Mouse (Mus musculus): ENCODE data around the gene Chrnb1. TPM values are rescaled to one million over a fixed set of nuclear protein-coding genes. Genes with fewer than 3 reads are reported as not detected.
A peak's percentile ranks its signal among the peaks of the same experiment; 100 is the strongest.

The Chrnb1 gene
- total and polyA plus RNA-seq, 2 experiments from 2014 or later: 0.85 to 1.5 TPM

DNA sequence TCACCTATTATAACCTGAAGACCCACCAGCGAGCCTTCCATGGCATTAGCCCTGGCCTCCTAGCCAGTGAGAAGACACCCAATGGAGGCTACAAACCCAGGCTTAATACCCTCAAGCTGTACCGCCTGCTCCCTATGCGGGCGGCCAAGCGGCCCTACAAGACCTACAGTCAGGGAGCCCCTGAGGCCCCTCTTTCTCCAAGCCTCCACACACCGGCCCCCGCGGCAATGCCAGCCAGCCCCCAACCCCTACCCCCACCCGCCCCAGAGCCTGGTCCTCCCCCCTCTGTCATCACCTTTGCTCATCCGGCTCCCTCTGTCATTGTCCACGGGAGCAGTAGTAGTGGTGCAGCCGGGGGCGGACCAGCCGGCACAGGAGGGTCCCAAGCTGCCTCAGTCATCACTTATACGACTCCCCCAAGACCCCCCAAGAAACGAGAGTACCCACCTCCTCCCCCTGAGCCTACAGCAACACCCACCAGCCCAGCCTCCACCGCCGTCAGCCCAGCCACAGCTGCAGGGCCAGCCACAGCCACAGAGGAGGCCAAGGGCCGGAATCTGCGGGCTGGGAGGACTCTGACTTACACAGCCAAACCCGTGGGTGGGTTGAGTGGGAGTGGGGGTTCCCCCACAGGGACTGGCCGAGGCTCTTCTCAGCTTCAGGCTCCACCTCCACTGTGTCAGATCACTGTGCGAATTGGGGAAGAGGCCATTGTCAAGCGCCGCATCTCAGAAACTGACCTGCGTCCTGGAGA is 18.1 kb downstream of the Chrnb1 start:
- WGBS: 64% methylated on average over 26 of the region's 26 CpGs

DNA sequence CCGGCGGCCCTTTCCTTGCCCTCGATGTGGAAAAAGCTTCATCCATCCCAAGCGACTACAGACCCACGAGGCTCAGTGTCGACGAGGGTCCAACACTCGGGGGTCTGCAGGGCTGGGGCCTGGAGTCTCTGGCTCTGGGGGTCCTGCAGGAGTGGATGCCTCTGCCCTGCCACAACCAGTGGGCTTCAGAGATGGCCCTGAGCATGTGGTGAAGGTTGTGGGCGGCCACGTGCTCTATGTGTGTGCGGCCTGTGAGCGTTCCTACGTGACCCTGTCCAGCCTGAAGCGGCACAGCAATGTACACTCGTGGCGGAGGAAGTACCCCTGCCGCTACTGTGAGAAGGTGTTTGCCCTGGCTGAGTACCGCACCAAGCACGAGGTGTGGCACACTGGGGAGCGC is 19.3 kb downstream of the Chrnb1 start:
- ATAC-seq (no peak), DNase-seq (ENCODE audit: low spot score) (no peak)
- Histone ChIP-seq H3K27me3 (ENCODE audit: insufficient read depth, low read length) (no peaks in the 10 kb centered on the region), H3K36me3 (ENCODE audit: insufficient read depth, low read length) (peaks cover 11% of the 10 kb centered on the region), H3K4me2 (ENCODE audit: low read depth, low read length) (no peak overlapping the region), H3K9ac (replicated peaks; ENCODE audit: low read length) (no peak overlapping the region), H3K27ac (no peak overlapping the region), H3K9me3 (ENCODE audit: low read length) (no peaks in the 10 kb centered on the region), H3K4me3 (ENCODE audit: low read length) (no peak overlapping the region), H3K4me1 (ENCODE audit: insufficient read depth, low read length) (no peaks in the 10 kb centered on the region)
- TF ChIP-seq CTCF (IDR thresholded peaks at IDR 0.05; ENCODE audit: low read depth): no peak
- WGBS: 83% methylated on average over 20 of the region's 20 CpGs

More for the DNA sequence above, 18.1 kb downstream of the Chrnb1 start:
- peaks cover 11% of the 10 kb centered on the region for H3K36me3 ChIP-seq (ENCODE audit: insufficient read depth, low read length)
- no peaks in the 10 kb centered on the region for H3K4me1 ChIP-seq (ENCODE audit: insufficient read depth, low read length)
- no peak overlapping the region for H3K4me2 ChIP-seq (ENCODE audit: low read depth, low read length)
- H3K27me3 ChIP-seq (ENCODE audit: insufficient read depth, low read length): no peaks in the 10 kb centered on the region
- H3K9ac ChIP-seq (replicated peaks; ENCODE audit: low read length): no peak overlapping the region
- ATAC-seq (no peak), DNase-seq (ENCODE audit: low spot score) (no peak)
- TF ChIP-seq CTCF (IDR thresholded peaks at IDR 0.05; ENCODE audit: low read depth): no peak
- no peak overlapping the region for H3K4me3 ChIP-seq (ENCODE audit: low read length)
- H3K9me3 ChIP-seq (ENCODE audit: low read length): no peaks in the 10 kb centered on the region
- no peak overlapping the region for H3K27ac ChIP-seq

DNA sequence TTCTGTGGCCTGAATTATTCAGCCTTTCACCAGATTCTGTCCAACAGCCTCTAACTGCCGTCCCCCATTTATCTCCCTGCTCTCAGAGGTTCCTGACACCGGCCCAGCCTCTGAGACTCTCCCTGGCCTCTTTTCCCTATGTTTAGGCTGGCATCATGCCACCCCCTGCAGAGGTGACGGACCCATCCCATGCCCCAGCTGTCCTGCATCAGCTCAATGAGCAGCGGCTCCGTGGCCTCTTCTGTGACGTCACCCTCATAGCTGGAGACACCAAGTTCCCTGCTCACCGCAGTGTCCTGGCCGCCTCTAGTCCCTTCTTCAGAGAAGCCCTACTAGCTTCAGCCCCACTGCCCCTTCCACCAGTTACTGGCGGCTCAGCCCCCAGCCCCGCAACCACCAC is 20.0 kb downstream of the Chrnb1 start:
- Histone ChIP-seq H3K27me3 (ENCODE audit: insufficient read depth, low read length) (no peaks in the 10 kb centered on the region), H3K9me3 (ENCODE audit: low read length) (no peaks in the 10 kb centered on the region), H3K4me1 (ENCODE audit: insufficient read depth, low read length) (no peaks in the 10 kb centered on the region), H3K9ac (replicated peaks; ENCODE audit: low read length) (no peak overlapping the region), H3K4me3 (ENCODE audit: low read length) (no peak overlapping the region), H3K4me2 (ENCODE audit: low read depth, low read length) (no peak overlapping the region), H3K27ac (no peak overlapping the region), H3K36me3 (ENCODE audit: insufficient read depth, low read length) (peaks cover 11% of the 10 kb centered on the region)
- 55% methylated on average over 10 of the region's 10 CpGs for WGBS
- TF ChIP-seq CTCF (IDR thresholded peaks at IDR 0.05; ENCODE audit: low read depth): no peak
- no peak for DNase-seq (ENCODE audit: low spot score)
- ATAC-seq: peak; percentile 25; the same call in 1 of the 2 replicates

GRCm38 (mm10) chr11:69774961-69775360 is 20.8 kb downstream of the Chrnb1 start:
- DNase-seq (ENCODE audit: low spot score) (no peak), ATAC-seq (no peak)
- no peak overlapping the region for H3K9ac ChIP-seq (replicated peaks; ENCODE audit: low read length)
- no peaks in the 10 kb centered on the region for H3K4me1 ChIP-seq (ENCODE audit: insufficient read depth, low read length)
- no peak overlapping the region for H3K4me2 ChIP-seq (ENCODE audit: low read depth, low read length)
- peaks cover 11% of the 10 kb centered on the region for H3K36me3 ChIP-seq (ENCODE audit: insufficient read depth, low read length)
- H3K27me3 ChIP-seq (ENCODE audit: insufficient read depth, low read length): no peaks in the 10 kb centered on the region
- no peak overlapping the region for H3K27ac ChIP-seq
- H3K9me3 ChIP-seq (ENCODE audit: low read length): no peaks in the 10 kb centered on the region
- H3K4me3 ChIP-seq (ENCODE audit: low read length): no peak overlapping the region
- WGBS: 64% methylated on average over 5 of the region's 5 CpGs
- TF ChIP-seq CTCF (IDR thresholded peaks at IDR 0.05; ENCODE audit: low read depth): no peak

GRCm38 (mm10) chr11:69767625-69767909 is 28.2 kb downstream of the Chrnb1 start:
- Histone ChIP-seq H3K9ac (replicated peaks; ENCODE audit: low read length) (peak overlapping the region; percentile 37), H3K9me3 (ENCODE audit: low read length) (no peaks in the 10 kb centered on the region), H3K4me2 (ENCODE audit: low read depth, low read length) (peak overlapping the region; percentile 74), H3K4me3 (ENCODE audit: low read length) (peak overlapping the region; percentile 96; the same call in 1 of the 2 replicates), H3K27ac (peak overlapping the region; percentile 96; the same call in 1 of the 2 replicates), H3K27me3 (ENCODE audit: insufficient read depth, low read length) (no peaks in the 10 kb centered on the region), H3K36me3 (ENCODE audit: insufficient read depth, low read length) (no peaks in the 10 kb centered on the region), H3K4me1 (ENCODE audit: insufficient read depth, low read length) (peaks cover 11% of the 10 kb centered on the region; the same call in 1 of the 2 replicates)
- no peak for TF ChIP-seq CTCF (IDR thresholded peaks at IDR 0.05; ENCODE audit: low read depth)
- ATAC-seq (no peak), DNase-seq (ENCODE audit: low spot score) (no peak)
- 60% methylated on average over 4 of the region's 4 CpGs for WGBS

GRCm38 (mm10) chr11:69766872-69767624 is 28.7 kb downstream of the Chrnb1 start:
- no peak for DNase-seq (ENCODE audit: low spot score)
- Histone ChIP-seq H3K9ac (replicated peaks; ENCODE audit: low read length) (peak overlapping the region; percentile 99), H3K36me3 (ENCODE audit: insufficient read depth, low read length) (no peaks in the 10 kb centered on the region), H3K4me2 (ENCODE audit: low read depth, low read length) (peak overlapping the region; percentile 74), H3K4me1 (ENCODE audit: insufficient read depth, low read length) (peaks cover 11% of the 10 kb centered on the region; the same call in 1 of the 2 replicates), H3K4me3 (ENCODE audit: low read length) (peak overlapping the region; percentile 96), H3K27ac (peak overlapping the region; percentile 96), H3K27me3 (ENCODE audit: insufficient read depth, low read length) (no peaks in the 10 kb centered on the region), H3K9me3 (ENCODE audit: low read length) (no peaks in the 10 kb centered on the region)
- 58% methylated on average over 13 of the region's 13 CpGs for WGBS
- ATAC-seq: no peak
- TF ChIP-seq CTCF (IDR thresholded peaks at IDR 0.05; ENCODE audit: low read depth): no peak
